Comparison of ENCODE assay signal across 8 mouse cellular contexts in the genomic region with DNA sequence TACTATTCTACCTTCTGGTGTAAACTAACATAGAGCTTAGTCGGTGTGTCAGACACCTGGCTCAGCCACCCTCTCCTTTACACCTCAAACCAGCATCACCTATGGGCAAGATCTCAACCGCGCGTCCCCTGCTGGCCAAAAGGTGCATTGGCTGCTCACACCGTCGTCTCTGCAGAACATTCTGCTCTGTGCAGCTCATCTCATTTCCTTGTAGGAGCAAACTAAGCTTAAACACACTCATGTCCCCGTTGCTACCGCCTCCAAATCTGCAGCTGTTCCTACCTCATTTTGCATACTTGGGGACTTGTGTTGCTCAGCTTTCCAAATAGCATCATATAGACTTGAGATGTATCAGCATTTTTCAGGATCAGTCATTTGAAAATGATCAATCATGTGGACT. TPM values are rescaled to one million over a fixed set of nuclear protein-coding genes. Genes with fewer than 3 reads are reported as not detected.
DNase-seq lines count a peak whose midpoint lies in the region; ATAC-seq and TF ChIP-seq lines count a peak whose summit lies in the region.

No protein-coding gene starts in this region.

- no peak for TF ChIP-seq POLR2A in kidney, adult 2 months (IDR thresholded peaks at IDR 0.05; ENCODE audit: low read depth, low read length)
- TF ChIP-seq POLR2A in myocyte (IDR thresholded peaks at IDR 0.05; ENCODE audit: insufficient read length, low read depth): no peak

- H3K4me3 ChIP-seq in kidney, adult 2 months (ENCODE audit: insufficient read depth, low read depth, low read length): no peak overlapping the region
- no peak overlapping the region for H3K4me3 ChIP-seq in kidney, embryonic 16.5 days (ENCODE audit: low read length)
- H3K4me3 ChIP-seq in myocyte: no peak overlapping the region

- H3K27ac ChIP-seq in kidney, adult 2 months (ENCODE audit: insufficient read depth, low read depth, low read length): no peak overlapping the region
- H3K27ac ChIP-seq in kidney, embryonic 16.5 days (ENCODE audit: low read length): no peak overlapping the region

- H3ac ChIP-seq in myocyte (ENCODE audit: control insufficient read depth, insufficient read length): no peak overlapping the region

- no peak overlapping the region for H3K9ac ChIP-seq in kidney, embryonic 16.5 days (replicated peaks; ENCODE audit: low read length)

- no peaks in the 10 kb centered on the region for H3K9me3 ChIP-seq in kidney, embryonic 16.5 days (ENCODE audit: low read length)

- H3K27me3 ChIP-seq in kidney, adult 2 months (replicated peaks; ENCODE audit: control insufficient read depth, insufficient read depth, low read length): no peaks in the 10 kb centered on the region
- no peaks in the 10 kb centered on the region for H3K27me3 ChIP-seq in kidney, embryonic 16.5 days (ENCODE audit: insufficient read depth, low read length)
- no peaks in the 10 kb centered on the region for H3K27me3 ChIP-seq in Patski
- no peaks in the 10 kb centered on the region for H3K27me3 ChIP-seq in myocyte (ENCODE audit: control insufficient read depth, insufficient read depth, insufficient read length)

- H3K36me3 ChIP-seq in kidney, adult 2 months (ENCODE audit: control insufficient read depth, insufficient read depth, low read length): no peaks in the 10 kb centered on the region
- H3K36me3 ChIP-seq in kidney, embryonic 16.5 days (ENCODE audit: insufficient read depth, low read length): peaks cover 46% of the 10 kb centered on the region
- H3K36me3 ChIP-seq in myocyte (ENCODE audit: control insufficient read depth, insufficient read depth): peaks cover 4% of the 10 kb centered on the region

- peak; percentile 41 for DNase-seq in kidney, adult 2 months
- peak; percentile 74 for DNase-seq in CD4-positive, CD25-positive, alpha-beta regulatory T cell, adult 2 months (ENCODE audit: low read depth, low spot score)
- DNase-seq in Patski (ENCODE audit: low read depth, low spot score): no peak
- peak; percentile 67 for DNase-seq in induced T-regulatory cell, adult 2 months (ENCODE audit: low read depth)
- no peak for DNase-seq in ovary, postnatal 36 days (ENCODE audit: low spot score)
- DNase-seq in ovary, adult 18-20 months (ENCODE audit: low spot score): no peak

- no peak overlapping the region for H3K4me2 ChIP-seq in kidney, embryonic 16.5 days (replicated peaks; ENCODE audit: low read depth, low read length)
- H3K4me2 ChIP-seq in myocyte (ENCODE audit: low read depth): no peak overlapping the region

- WGBS in kidney, adult 2 months: 28% methylated on average over 8 of the region's 8 CpGs
- WGBS in kidney, embryonic 16.5 days: 29% methylated on average over 8 of the region's 8 CpGs

- ATAC-seq in kidney, embryonic 16.5 days (ENCODE audit: low FRiP score, low TSS enrichment): no peak
- ATAC-seq in Patski: peak; percentile 75

- in situ Hi-C loops in Patski (cut with MboI; ENCODE audit: low pct_unique_long_range_greater_than_20kb): loop anchor here (10.0 kb wide), 1 partner anchor 222 kb away; no protein-coding TSS in a partner anchor

- H3K79me2 ChIP-seq in myocyte (ENCODE audit: control insufficient read depth, insufficient read depth): no peaks in the 10 kb centered on the region

- CTCF ChIA-PET in Patski (lab: Charles Lee): interaction anchor here (0.9 to 4.9 kb wide), 14 partner anchors 9 to 84 kb away, joined by 3 to 51 read pairs (median 6); a partner anchor contains a TSS

- POLR2A ChIA-PET in Patski (lab: Charles Lee): interaction anchor here (0.7 kb wide), 1 partner anchor 79 kb away, joined by 3 read pairs; no protein-coding TSS in a partner anchor

- no peaks in the 10 kb centered on the region for H3K4me1 ChIP-seq in kidney, adult 2 months (ENCODE audit: control insufficient read depth, insufficient read depth, low read length)
- no peaks in the 10 kb centered on the region for H3K4me1 ChIP-seq in kidney, embryonic 16.5 days (ENCODE audit: insufficient read depth, low read length)

- peak; percentile 87 for TF ChIP-seq CTCF in kidney, adult 2 months (conservative IDR thresholded peaks at IDR 0.05; ENCODE audit: insufficient read depth, insufficient read length, low read depth, low read length)
- no peak for TF ChIP-seq CTCF in Patski (IDR thresholded peaks at IDR 0.05)

TF ChIP-seq in myocyte, 11 proteins besides CTCF, POLR2A, EP300 and RAD21:
- TF ChIP-seq TCF12 (IDR thresholded peaks at IDR 0.05; ENCODE audit: insufficient read depth, poor library complexity, severe bottlenecking): no peak
- TF ChIP-seq MYOG (IDR thresholded peaks at IDR 0.05; ENCODE audit: control insufficient read depth in 1 of 3, insufficient read depth in 1 of 3, insufficient read length in 2 of 3, low read depth in 2 of 3): no peak
- peak; percentile 27 for TF ChIP-seq POLR2AphosphoS2 (IDR thresholded peaks at IDR 0.05; ENCODE audit: insufficient read length, low read depth)
- no peak for TF ChIP-seq SRF (IDR thresholded peaks at IDR 0.05; ENCODE audit: control insufficient read depth, insufficient read length, low read depth)
- TF ChIP-seq USF1 (IDR thresholded peaks at IDR 0.05; ENCODE audit: low read depth): no peak
- TF ChIP-seq REST (IDR thresholded peaks at IDR 0.05; ENCODE audit: insufficient read depth, insufficient read length): no peak
- TF ChIP-seq TCF3 (IDR thresholded peaks at IDR 0.05; ENCODE audit: insufficient read length, low read depth): no peak

RNA-seq across cellular contexts. Expression of a gene that starts 14.7 kb away (rescaled TPM):
- 18.0 and 22.0 TPM in 2 replicates for polyA plus RNA-seq in kidney, adult 2 months (2012; rRNA removed)
- 98.1 and 105 TPM in 2 replicates for polyA plus RNA-seq in kidney, embryonic 16.5 days (2015; fragmentation: Nextera tagmentation; extraction: Ambion mirVana)
- 194 TPM for polyA plus RNA-seq in Patski (2021)
- polyA plus RNA-seq in myocyte (2012; fragmentation: generic; extraction: Trizol): 37.3 TPM

RNA-seq across cellular contexts. Expression of a gene that starts 23.2 kb away (rescaled TPM):
- 7.3 and 7.5 TPM in 2 replicates for polyA plus RNA-seq in kidney, adult 2 months (2012; rRNA removed)
- polyA plus RNA-seq in kidney, embryonic 16.5 days (2015; fragmentation: Nextera tagmentation; extraction: Ambion mirVana): 26.8 and 27.5 TPM in 2 replicates
- 23.3 TPM for polyA plus RNA-seq in Patski (2021)
- 8.7 TPM for polyA plus RNA-seq in myocyte (2012; fragmentation: generic; extraction: Trizol)

Comparison
In these comparisons a context has a peak if more than half of its experiments do, and no peak if none do; other contexts are left out.
1. DNase-seq: peak in kidney, adult 2 months (single experiment), CD4-positive, CD25-positive, alpha-beta regulatory T cell, adult 2 months (single experiment) and induced T-regulatory cell, adult 2 months (single experiment); none in Patski (single experiment), ovary, postnatal 36 days (single experiment) and ovary, adult 18-20 months (single experiment).